Mouse (Mus musculus): Measurements from ENCODE around the gene Ap5b1.

DNA sequence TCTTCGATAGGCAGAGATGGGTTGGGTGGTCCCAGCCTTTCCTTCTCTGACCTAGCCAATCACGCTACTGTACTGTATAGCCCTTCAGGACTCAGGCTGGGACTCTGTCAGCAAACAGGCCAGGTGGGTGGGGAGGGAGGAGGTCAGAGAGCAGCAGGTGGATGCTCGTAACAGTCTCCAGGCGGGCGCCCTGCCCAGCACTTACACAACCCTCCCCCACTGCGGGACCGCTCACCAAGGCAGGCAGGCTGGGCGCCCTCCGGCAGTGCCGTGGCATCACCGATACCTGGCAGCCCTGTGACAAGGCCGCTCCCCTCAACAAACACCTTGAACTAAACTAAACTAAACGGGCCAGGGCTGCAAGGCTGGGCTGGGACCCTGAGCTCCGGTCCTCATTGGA is 13.6 kb upstream of the Ap5b1 start:
- TF ChIP-seq CTCF (IDR thresholded peaks at IDR 0.05; ENCODE audit: borderline replicate concordance, insufficient read depth, low read depth, low read length) (no peak), POLR2A (IDR thresholded peaks at IDR 0.05; ENCODE audit: borderline replicate concordance, insufficient read depth, low read length) (no peak)

Measured in cerebellum, adult 2 months (tissue).